Mouse (Mus musculus) left cerebral cortex, postnatal 36 days (tissue): ENCODE measurements around the gene Tex101. TPM values are rescaled to one million over a fixed set of nuclear protein-coding genes. Genes with fewer than 3 reads are reported as not detected.
"Not testable (repeated sequence)": the region's sequence is repeated elsewhere in the genome, so short reads cannot be mapped to it uniquely, and the experiment has no call there.

Experiments used
- DNase-seq, 2 experiments: peaks; one replicate each; pipeline ENCODE4 v3.0.0; 2021 to 2022; ENCODE audit warnings: low spot score in 2 of 2, mixed read lengths in 1 of 2
- intact Hi-C: fragments of 180-260 bp; cut with DNase I; formaldehyde crosslinking; loops from one replicate; pipeline ENCODE4 v1.15.1; 2025
- total RNA-seq, 2 experiments: library from RNA; stranded (reverse); gene quantifications; 2 replicates each; pipeline ENCODE4 v1.2.3; 2021

The Tex101 gene
- total RNA-seq, result not detected

DNA sequence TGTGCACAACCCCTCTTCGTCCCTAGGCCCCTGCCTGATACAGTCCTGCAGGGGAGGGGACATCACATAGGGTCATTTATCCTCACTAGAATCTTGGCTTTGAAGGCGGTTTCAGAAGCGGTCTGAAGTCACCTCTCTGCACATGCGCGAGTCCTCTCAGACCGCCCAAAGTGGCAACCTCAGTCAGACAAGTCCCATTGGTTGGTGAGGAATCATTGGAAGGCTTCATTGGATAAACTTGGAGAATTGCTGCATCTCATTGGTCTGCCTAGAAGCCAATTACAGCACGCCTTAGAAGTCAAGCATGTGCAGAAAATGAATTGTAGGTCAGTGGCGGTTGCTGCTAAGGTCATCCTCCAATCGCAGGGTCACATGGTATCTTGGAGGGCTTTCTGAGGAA lies at the start of gene Tex101:
Gene Tex101, minus strand, starts transcription at position 101 of the 400 bp plus-strand sequence.
- DNase-seq, result no peak
- intact Hi-C loops, result no loop called here

GRCm38 (mm10) chr7:24715039-24715438 lies 38.6 kb upstream of the Tex101 start:
- intact Hi-C loops, result no loop called here
- no peak for DNase-seq

DNA sequence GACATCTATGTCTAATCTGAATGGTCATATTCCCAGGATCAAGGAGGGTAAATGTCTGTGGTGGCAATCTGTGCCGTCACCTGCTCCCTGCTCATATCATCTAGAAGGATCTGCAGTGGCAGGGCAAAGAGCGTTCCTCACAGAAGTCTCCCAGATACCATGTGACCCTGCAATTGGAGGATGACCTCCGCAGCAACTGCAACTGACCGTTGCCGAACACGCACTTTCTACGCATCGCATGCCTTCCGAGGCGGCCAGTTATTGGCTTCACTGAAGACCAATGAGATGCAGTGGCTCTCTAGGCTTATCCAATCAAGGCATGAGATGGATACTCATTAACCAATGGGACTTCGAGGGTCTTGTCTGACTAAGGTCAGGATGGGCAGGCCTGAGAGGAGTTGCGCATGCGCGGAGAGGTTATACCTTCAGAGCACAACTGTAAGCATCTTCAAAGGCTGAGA lies 32.4 kb upstream of the Tex101 start, which contains the start of gene BC049730:
Gene BC049730, plus strand, starts transcription at position 411 of the 461 bp plus-strand sequence.
- intact Hi-C loops, result no loop called here
- no peak for DNase-seq

DNA sequence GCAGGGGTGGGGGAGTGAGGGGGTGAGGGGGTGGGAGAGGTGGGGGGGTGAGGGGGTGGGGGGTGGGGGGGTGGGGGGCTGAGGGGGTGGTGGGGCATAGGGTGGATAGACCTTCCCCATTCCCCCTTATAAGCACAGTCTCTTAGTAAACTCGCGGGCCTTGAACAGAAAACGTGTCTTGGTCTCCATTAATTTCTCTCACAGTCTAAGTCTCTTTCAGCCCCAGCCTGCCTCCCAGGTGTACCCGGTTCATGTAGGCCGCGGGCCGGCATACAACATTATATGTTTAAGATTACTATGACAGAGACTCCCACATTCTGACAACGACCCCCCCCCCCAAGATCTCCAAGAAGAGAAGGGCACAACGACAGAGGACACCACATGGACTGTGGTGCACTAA lies 26.4 kb upstream of the Tex101 start:
- intact Hi-C loops, DNase-seq: not testable (repeated sequence)

DNA sequence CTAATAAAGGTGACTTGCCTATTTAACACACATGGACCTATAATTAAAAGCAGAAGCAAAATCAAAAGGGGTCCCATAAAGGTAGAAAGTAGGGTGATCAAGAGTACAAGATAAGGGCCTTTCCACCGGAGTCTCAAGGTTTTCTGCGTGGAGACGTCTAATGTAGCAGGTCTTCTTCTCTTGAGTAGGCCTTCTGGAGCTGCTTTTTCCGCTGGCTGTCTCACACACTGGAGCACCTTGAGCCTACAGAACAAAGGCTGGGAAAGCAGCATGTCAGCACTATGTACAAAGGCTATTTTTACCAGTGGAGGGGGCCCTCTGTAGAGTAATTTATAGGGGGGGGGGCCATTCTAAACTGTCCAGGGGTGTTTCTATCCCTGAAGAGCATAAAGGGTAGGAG lies 21.4 kb upstream of the Tex101 start:
- DNase-seq, result not testable (repeated sequence)

DNA sequence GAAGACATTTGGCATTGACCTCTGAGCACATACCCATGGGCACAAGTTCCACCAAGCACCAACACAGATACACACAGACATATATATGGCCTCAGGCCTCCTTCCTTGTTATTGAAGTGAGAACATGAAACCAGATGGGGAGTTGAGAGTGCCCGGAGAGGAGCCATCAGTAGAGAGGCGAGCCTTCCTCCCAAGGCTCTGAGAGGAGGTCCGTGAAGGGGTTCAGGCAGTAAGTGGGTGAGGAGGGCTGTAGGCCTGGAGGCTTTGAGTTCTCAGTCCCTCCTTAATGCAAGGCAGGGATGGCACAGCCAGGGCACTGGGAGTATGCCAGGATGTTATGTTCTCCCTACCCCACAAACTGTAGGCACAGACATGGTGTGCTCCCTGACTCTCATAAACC lies 16.2 kb upstream of the Tex101 start:
- intact Hi-C loops, result not testable (repeated sequence)

More for the DNA sequence above, 21.4 kb upstream of the Tex101 start:
- intact Hi-C loops, result not testable (repeated sequence)

GRCm38 (mm10) chr7:24687519-24687918 lies 11.0 kb upstream of the Tex101 start:
- intact Hi-C loops, DNase-seq: not testable (repeated sequence)

More for the DNA sequence above, 16.2 kb upstream of the Tex101 start:
- DNase-seq, result not testable (repeated sequence)

GRCm38 (mm10) chr7:24684121-24684520 lies 7.6 kb upstream of the Tex101 start:
- DNase-seq, intact Hi-C loops: not testable (repeated sequence)

DNA sequence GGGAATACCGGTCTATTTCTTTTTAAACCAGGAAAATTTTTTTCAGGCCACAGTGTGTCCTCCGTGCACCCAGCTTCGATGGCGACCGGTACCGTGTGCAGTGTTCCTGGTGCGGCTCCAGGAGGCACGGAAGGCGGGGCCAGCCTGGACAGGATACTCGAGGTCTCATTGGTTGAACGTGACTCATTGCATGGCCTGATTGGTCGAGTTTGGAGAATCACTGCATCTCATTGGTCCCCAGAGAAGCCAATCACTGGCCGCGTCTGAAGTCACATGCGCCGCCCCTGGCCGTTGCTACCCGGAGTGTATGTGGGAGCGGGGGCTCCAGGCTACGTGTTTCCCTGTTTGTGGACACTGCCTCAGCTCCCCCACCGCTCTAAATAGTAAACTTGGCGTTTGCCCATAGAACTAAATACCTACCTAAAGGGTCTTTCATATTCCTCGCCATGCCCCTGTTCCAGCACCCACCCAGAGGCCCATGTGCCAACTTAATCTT lies 4.5 kb downstream of the Tex101 start:
- intact Hi-C loops, result no loop called here
- no peak for DNase-seq

DNA sequence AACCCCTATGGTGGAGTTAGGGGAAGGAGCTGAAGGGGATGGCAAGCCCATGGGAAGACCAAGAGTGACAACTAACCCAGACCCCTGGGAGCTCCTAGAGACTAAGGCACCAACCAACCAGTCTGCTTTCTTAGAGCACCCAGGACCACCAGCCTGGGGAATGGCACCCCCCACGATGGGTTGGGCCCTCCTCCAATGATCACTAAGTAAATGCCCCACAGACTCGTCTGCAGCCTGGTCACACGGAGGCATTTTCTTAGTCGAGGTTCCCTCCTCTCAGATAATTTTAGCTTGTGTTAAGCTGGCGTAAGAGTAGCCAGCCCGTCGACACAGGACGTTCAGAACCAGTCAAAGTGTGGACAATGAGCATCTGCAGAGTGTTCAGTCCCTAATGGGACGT lies 11.5 kb downstream of the Tex101 start:
- intact Hi-C loops, result loop anchor here (5.0 to 10.0 kb wide), 2 partner anchors 72 to 190 kb away; no protein-coding TSS in a partner anchor
- DNase-seq, result no peak

GRCm38 (mm10) chr7:24664301-24664700 lies 12.2 kb downstream of the Tex101 start:
- DNase-seq, result no peak
- intact Hi-C loops, result loop anchor here (10.0 kb wide), 1 partner anchor 190 kb away; no protein-coding TSS in a partner anchor

- intact Hi-C loops, result loop anchor here (1.0 to 10.0 kb wide), 2 partner anchors 61 to 188 kb away; no protein-coding TSS in a partner anchor
- peak; percentile 35 to 45 for DNase-seq
Observed at GRCm38 (mm10) chr7:24662575-24662974, 13.9 kb downstream of the Tex101 start.

GRCm38 (mm10) chr7:24661118-24661904 lies 15.2 kb downstream of the Tex101 start:
- DNase-seq, result no peak
- intact Hi-C loops, result loop anchor here (10.0 kb wide), 1 partner anchor 187 kb away; no protein-coding TSS in a partner anchor

DNA sequence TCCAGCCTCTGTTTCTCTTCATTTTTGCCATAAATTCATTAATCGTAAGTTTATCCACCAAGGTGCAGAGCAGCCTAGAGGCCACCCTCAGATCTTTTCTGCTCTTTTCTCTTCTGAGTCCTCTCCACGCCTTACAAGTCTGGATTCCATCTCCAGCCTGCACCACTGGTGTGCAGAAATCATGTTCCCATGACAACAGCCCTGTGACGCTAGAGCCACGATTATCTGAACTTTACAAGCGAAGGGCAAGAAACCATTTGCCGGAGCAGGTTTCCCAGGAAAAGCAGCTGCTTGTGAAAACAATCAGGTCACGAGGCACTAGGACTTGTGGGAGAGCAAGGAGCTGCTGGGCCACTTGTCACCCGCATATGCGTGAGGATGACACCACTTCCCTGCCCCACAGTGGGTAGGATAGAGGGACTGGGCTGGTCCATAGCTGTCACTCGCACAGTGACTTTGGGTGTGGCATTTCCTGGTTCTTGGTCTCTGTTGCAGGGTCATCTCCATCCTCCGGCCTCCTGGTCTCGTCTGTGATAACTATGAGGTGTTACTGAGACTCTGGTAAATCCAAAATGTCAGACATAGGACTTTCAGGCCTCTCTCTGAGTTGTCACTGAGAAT lies 16.6 kb downstream of the Tex101 start:
- no peak for DNase-seq
- intact Hi-C loops, result loop anchor here (10.0 kb wide), 1 partner anchor 185 kb away; no protein-coding TSS in a partner anchor

DNA sequence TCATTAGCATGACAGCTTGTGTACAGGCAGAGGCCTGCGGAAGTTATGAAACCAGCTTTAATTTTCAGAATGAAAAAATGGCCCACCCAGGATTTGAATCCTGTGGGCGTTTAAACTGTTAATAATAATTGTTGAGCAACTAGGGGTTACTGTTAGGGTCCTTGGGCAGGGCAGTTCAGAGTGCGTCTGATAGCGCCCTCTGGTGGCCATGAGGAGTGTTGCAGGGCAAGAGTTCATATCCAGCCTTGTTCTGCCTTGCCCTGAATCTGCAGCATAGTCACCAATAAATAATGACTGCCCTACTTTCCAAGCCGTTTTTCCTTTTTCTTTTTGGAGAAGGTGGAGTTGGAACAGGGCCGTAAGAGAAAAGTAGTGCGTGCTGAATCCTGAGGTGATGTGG lies 22.8 kb downstream of the Tex101 start:
- DNase-seq, result peak in 1 of 2 experiments; percentile 14
- intact Hi-C loops, result no loop called here

DNA sequence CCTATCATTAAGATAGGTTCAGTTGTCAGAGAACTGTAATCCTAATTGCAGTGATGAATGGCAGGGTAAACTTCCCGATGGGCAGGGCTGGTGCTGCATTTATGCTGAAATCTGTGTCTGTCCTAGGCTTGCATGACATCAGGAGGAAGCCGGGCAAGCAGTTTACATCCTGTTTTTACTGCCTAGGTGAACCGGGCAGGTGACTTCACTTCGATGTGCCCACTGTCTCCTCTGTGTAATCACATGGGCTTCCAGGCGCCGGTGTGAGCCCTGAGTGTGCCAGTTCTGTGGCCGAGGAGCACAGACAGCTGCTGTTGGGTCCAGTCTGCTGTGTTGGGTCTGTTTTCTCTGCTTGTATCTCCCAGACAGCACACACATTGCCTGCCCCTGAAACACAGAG lies 30.0 kb downstream of the Tex101 start:
- intact Hi-C loops, result no loop called here
- DNase-seq, result no peak

GRCm38 (mm10) chr7:24644996-24645395 lies 31.5 kb downstream of the Tex101 start:
- intact Hi-C loops, result no loop called here
- no peak for DNase-seq

GRCm38 (mm10) chr7:24644492-24644891 lies 32.0 kb downstream of the Tex101 start:
- intact Hi-C loops, result no loop called here
- no peak for DNase-seq

GRCm38 (mm10) chr7:24642491-24642890 lies 34.0 kb downstream of the Tex101 start:
- peak in 1 of 2 experiments; percentile 10 for DNase-seq
- intact Hi-C loops, result no loop called here

DNA sequence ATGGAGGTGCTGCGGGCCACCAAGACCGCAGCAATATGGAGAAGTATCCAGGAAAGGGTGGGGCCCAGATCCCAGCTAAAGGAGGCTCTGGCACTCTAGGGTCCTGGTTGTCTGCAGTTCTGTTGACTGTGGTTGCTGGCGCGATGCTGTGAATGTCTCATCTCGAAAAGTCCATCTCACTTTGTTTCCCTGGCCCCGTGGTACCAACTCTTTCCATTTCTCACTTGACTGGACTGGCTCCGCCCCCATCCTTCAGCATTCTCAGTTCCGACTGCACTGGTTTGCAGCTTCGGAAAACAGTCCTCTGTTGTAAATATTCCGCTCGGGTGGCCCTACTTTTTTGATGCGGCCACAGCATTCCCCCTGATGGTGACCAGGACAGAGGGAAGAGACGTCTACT lies 36.0 kb downstream of the Tex101 start:
- no peak for DNase-seq
- intact Hi-C loops, result no loop called here
